Mouse (Mus musculus) neural tube, embryonic 15.5 days (tissue): ENCODE measurements around the gene Adar. TPM values are rescaled to one million over a fixed set of nuclear protein-coding genes. Genes with fewer than 3 reads are reported as not detected.
"Not testable (repeated sequence)": the region's sequence is repeated elsewhere in the genome, so short reads cannot be mapped to it uniquely, and the experiment has no call there.

Experiments used
- ATAC-seq: fragments of 200-750 bp; cut with Nextera tagmentation; 2 replicates; pipeline ENCODE4 v1.8.0; 2017; ENCODE audit warnings: mild to moderate bottlenecking, moderate TSS enrichment, moderate library complexity; ENCODE audit not compliant: low FRiP score
- H3K27ac ChIP-seq: fragments of 300-500 bp; sonication (generic); replicated peaks from 2 replicates; pipeline ENCODE4 v1.5.1; 2015; ENCODE audit warnings: mild to moderate bottlenecking, inconsistent platforms
- H3K27me3 ChIP-seq: fragments of 300-500 bp; sonication (generic); replicated peaks from 2 replicates; pipeline ENCODE4 v1.6.1; 2015; ENCODE audit warnings: inconsistent platforms
- H3K36me3 ChIP-seq: fragments of 300-500 bp; sonication (generic); 2 replicates; pipeline ENCODE4 v1.6.1; 2015; ENCODE audit warnings: inconsistent platforms
- H3K4me1 ChIP-seq: fragments of 300-500 bp; sonication (generic); 2 replicates; pipeline ENCODE4 v1.6.1; 2015; ENCODE audit warnings: inconsistent platforms
- H3K4me2 ChIP-seq: fragments of 300-500 bp; sonication (generic); 2 replicates; pipeline ENCODE4 v1.6.1; 2015; ENCODE audit warnings: inconsistent platforms, mild to moderate bottlenecking, moderate library complexity
- H3K4me3 ChIP-seq: fragments of 300-500 bp; sonication (generic); replicated peaks from 2 replicates; pipeline ENCODE4 v1.5.1; 2015; ENCODE audit warnings: mild to moderate bottlenecking, inconsistent platforms
- H3K9ac ChIP-seq: fragments of 300-500 bp; sonication (generic); replicated peaks from 2 replicates; pipeline ENCODE4 v1.6.1; 2015; ENCODE audit warnings: mild to moderate bottlenecking, inconsistent platforms
- H3K9me3 ChIP-seq: fragments of 300-500 bp; sonication (generic); replicated peaks from 2 replicates; pipeline ENCODE4 v1.6.1; 2016; ENCODE audit warnings: inconsistent platforms
- WGBS: fragments of 180-500 bp; shearing (Covaris S2); methylation state at CpG from one replicate; pipeline ENCODE4 v1.1.7; 2015; ENCODE audit warnings: mixed read lengths; 5-methylcytosine and 5-hydroxymethylcytosine counted together
- polyA plus RNA-seq: library from polyadenylated mRNA; unstranded; fragments of >200 nt; fragmentation: Nextera tagmentation; extraction: Ambion mirVana; gene quantifications from 2 replicates; pipeline ENCODE4 v1.2.1, GENCODE M21; 2015

Gene Adar
- polyA plus RNA-seq, 1 experiment from 2014 or later = 24.6 TPM

GRCm38 (mm10) chr3:89776001-89776400 is 61.2 kb downstream of the Adar start:
- H3K4me2 ChIP-seq = peak overlapping the region; percentile 89; the same call in 1 of the 2 replicates
- H3K36me3 ChIP-seq = peaks cover 48% of the 10 kb centered on the region

GRCm38 (mm10) chr3:89780102-89780501 is 65.3 kb downstream of the Adar start:
- Histone ChIP-seq H3K27me3 (no peaks in the 10 kb centered on the region), H3K4me3 (no peak overlapping the region), H3K4me1 (peaks cover 16% of the 10 kb centered on the region), H3K27ac (no peak overlapping the region), H3K9me3 (no peaks in the 10 kb centered on the region), H3K36me3 (peaks cover 76% of the 10 kb centered on the region), H3K4me2 (no peak overlapping the region), H3K9ac (no peak overlapping the region)
- ATAC-seq = no peak
- 89% methylated on average over 4 of the region's 4 CpGs for WGBS

More at GRCm38 (mm10) chr3:89776001-89776400, 61.2 kb downstream of the Adar start:
- Histone ChIP-seq H3K27me3 (no peaks in the 10 kb centered on the region), H3K27ac (no peak overlapping the region), H3K9me3 (no peaks in the 10 kb centered on the region), H3K4me3 (no peak overlapping the region), H3K4me1 (peaks cover 34% of the 10 kb centered on the region), H3K9ac (no peak overlapping the region)
- no peak for ATAC-seq
- WGBS = 84% methylated on average over 4 of the region's 4 CpGs

DNA sequence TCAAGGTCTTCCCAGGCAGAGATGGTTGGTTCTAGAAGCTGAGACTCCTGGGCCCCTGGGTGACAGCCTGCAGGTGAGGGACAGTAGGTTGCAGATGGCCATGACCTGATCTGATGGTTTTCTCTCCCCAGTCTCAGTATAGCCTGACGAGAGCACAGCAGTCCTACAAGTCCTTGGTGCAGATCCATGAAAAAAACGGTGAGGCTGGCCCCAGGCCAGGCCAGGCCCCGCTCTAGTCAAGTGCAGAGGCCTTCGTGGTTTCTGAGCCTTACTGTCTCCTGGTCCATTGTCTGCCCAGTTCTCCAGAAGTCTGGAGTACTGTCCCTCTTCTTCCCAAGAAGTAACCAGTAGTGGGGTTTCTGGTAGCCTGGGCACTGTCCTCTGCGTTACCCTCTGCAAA is 66.8 kb downstream of the Adar start:
- Histone ChIP-seq H3K4me2 (no peak overlapping the region), H3K4me1 (peaks cover 11% of the 10 kb centered on the region), H3K4me3 (no peak overlapping the region), H3K9me3 (no peaks in the 10 kb centered on the region), H3K27ac (no peak overlapping the region), H3K27me3 (no peaks in the 10 kb centered on the region), H3K36me3 (peaks cover 69% of the 10 kb centered on the region), H3K9ac (no peak overlapping the region)
- no peak for ATAC-seq
- 88% methylated on average over 5 of the region's 5 CpGs for WGBS

GRCm38 (mm10) chr3:89784991-89785753 is 70.3 kb downstream of the Adar start:
- no peak overlapping the region for H3K4me3 ChIP-seq
- no peak overlapping the region for H3K4me2 ChIP-seq
- H3K27me3 ChIP-seq = no peaks in the 10 kb centered on the region
- H3K36me3 ChIP-seq = peaks cover 36% of the 10 kb centered on the region
- H3K4me1 ChIP-seq = peaks cover 11% of the 10 kb centered on the region
- no peaks in the 10 kb centered on the region for H3K9me3 ChIP-seq
- H3K27ac ChIP-seq = no peak overlapping the region
- H3K9ac ChIP-seq = no peak overlapping the region
- no peak for ATAC-seq
- 21% methylated on average over 11 of the region's 11 CpGs for WGBS

DNA sequence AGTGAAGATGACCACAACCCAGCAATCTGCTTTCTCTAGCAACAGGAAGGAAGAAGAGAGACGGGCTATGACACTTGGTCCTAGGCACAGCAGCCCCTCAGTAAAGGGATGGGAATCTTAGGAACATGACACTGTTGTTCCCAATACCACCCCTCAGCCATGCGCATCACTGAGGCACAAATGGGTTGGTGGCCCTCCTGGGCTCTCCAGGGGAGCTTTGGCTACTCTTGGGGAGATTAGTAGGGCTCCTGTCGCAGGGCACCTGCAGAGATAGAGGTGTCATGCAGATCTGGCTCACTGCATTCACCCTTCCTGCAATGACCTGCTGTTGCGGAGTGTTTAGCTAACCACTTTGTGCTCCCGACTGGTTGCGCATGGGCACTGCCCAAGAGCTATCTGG is 71.5 kb downstream of the Adar start:
- Histone ChIP-seq H3K9ac (no peak overlapping the region), H3K27ac (no peak overlapping the region), H3K27me3 (no peaks in the 10 kb centered on the region), H3K4me1 (peaks cover 11% of the 10 kb centered on the region), H3K36me3 (peaks cover 25% of the 10 kb centered on the region), H3K4me3 (no peak overlapping the region), H3K4me2 (no peak overlapping the region), H3K9me3 (no peaks in the 10 kb centered on the region)
- 80% methylated on average over 6 of the region's 6 CpGs for WGBS
- no peak for ATAC-seq

DNA sequence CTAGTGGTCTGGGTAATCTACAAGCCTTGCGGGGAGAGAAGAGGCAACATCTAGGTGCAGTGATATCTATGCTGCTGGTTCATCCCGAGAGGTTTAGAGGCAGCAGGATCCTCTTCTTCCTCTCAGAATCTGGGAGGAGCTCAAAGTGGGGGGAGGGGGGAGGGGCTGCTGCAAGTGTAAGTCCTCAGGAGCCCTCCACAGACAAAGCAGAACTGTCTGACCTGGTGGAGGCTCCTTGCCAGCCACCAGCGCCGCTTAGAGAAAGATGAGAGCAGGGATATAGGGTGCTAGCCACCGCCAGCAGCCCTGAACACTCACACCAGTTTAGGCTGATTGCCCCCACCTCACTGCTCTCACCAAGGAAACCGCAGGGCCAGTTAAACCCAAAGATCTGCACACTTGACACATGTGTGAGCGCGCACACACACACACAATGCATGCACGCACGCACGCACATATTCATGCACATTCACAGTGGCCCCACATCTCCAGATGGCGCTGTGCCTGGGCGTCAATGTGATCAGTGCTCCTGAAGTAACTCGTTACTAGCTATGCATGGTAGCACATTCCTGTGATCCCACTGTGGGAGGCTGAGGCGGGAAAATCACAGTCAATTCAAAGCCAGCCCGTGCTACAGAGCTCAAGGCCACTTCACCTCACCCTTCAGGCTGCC is 74.0 kb downstream of the Adar start:
- Histone ChIP-seq H3K36me3 (no peaks in the 10 kb centered on the region; the same call in 1 of the 2 replicates), H3K9ac (no peak overlapping the region), H3K9me3 (no peaks in the 10 kb centered on the region), H3K27me3 (no peaks in the 10 kb centered on the region), H3K4me3 (no peak overlapping the region), H3K4me1 (peaks cover 11% of the 10 kb centered on the region), H3K27ac (no peak overlapping the region), H3K4me2 (no peak overlapping the region)
- 76% methylated on average over 16 of the region's 16 CpGs for WGBS
- ATAC-seq = no peak

- Histone ChIP-seq H3K27ac (no peak overlapping the region), H3K36me3 (no peaks in the 10 kb centered on the region), H3K4me1 (peaks cover 2% of the 10 kb centered on the region; the same call in 1 of the 2 replicates), H3K9ac (no peak overlapping the region), H3K9me3 (no peaks in the 10 kb centered on the region), H3K27me3 (no peaks in the 10 kb centered on the region), H3K4me3 (no peak overlapping the region), H3K4me2 (no peak overlapping the region)
- WGBS = 71% methylated on average over 2 of the region's 2 CpGs
- no peak for ATAC-seq
Observed at GRCm38 (mm10) chr3:89794616-89795015, 79.8 kb downstream of the Adar start.

DNA sequence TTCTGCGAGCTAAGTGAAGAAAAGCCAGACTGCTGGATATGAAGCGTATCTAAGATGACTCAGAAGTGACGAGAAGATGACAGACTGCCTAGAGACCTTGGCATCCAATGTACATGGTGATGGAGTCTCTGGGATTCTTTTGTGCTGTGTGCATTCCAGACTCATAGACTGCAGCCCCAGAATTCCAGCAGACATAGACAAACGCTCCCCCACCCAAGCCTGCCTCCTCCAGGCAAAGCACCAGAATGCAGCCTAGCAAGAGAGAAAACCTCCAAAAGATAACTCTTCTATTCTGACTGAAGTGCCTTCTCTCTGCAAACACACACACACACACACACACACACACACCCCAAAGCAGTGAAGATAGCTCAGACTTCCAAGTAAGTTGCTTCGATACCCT is 80.9 kb downstream of the Adar start:
- no peaks in the 10 kb centered on the region for H3K36me3 ChIP-seq
- no peak for ATAC-seq
- no peaks in the 10 kb centered on the region for H3K27me3 ChIP-seq
- WGBS = 81% methylated on average over 5 of the region's 5 CpGs
- H3K4me3 ChIP-seq = no peak overlapping the region
- H3K27ac ChIP-seq = no peak overlapping the region
- H3K9ac ChIP-seq = no peak overlapping the region
- H3K4me2 ChIP-seq = no peak overlapping the region
- peaks cover 4% of the 10 kb centered on the region; the same call in 1 of the 2 replicates for H3K4me1 ChIP-seq
- H3K9me3 ChIP-seq = no peaks in the 10 kb centered on the region

GRCm38 (mm10) chr3:89796358-89796757 is 81.5 kb downstream of the Adar start:
- no peaks in the 10 kb centered on the region for H3K9me3 ChIP-seq
- no peaks in the 10 kb centered on the region for H3K36me3 ChIP-seq
- no peaks in the 10 kb centered on the region for H3K27me3 ChIP-seq
- H3K4me1 ChIP-seq = peaks cover 4% of the 10 kb centered on the region; the same call in 1 of the 2 replicates
- WGBS = 63% methylated on average over 4 of the region's 4 CpGs
- ATAC-seq = no peak
- H3K27ac ChIP-seq = no peak overlapping the region
- no peak overlapping the region for H3K4me3 ChIP-seq
- H3K4me2 ChIP-seq = no peak overlapping the region
- H3K9ac ChIP-seq = no peak overlapping the region

DNA sequence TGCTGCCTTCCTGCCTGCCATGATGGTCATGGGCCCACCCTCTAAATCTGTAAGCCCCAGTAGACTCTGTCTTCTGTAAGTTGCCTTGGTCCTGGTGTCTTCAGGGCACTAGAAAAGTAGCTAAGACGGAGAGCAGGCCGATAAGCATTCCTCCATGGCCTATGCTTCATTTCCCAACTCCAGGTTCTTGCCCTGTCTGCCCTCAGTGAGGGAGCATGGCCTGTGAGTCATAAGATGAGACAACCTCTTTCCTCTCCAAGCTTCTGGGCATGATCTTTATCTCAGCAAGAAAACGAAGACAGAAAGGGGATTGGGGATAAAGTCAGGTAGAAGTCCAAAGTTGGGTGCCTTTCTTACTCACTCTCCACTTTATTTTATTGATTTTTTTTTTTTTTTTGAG is 83.7 kb downstream of the Adar start:
- no peak overlapping the region for H3K4me3 ChIP-seq
- ATAC-seq = no peak
- H3K27ac ChIP-seq = no peak overlapping the region
- 88% methylated on average over 3 of the region's 3 CpGs for WGBS
- peaks cover 4% of the 10 kb centered on the region; the same call in 1 of the 2 replicates for H3K4me1 ChIP-seq
- H3K9ac ChIP-seq = no peak overlapping the region
- no peaks in the 10 kb centered on the region for H3K9me3 ChIP-seq
- no peaks in the 10 kb centered on the region for H3K27me3 ChIP-seq
- H3K4me2 ChIP-seq = no peak overlapping the region
- no peaks in the 10 kb centered on the region for H3K36me3 ChIP-seq

DNA sequence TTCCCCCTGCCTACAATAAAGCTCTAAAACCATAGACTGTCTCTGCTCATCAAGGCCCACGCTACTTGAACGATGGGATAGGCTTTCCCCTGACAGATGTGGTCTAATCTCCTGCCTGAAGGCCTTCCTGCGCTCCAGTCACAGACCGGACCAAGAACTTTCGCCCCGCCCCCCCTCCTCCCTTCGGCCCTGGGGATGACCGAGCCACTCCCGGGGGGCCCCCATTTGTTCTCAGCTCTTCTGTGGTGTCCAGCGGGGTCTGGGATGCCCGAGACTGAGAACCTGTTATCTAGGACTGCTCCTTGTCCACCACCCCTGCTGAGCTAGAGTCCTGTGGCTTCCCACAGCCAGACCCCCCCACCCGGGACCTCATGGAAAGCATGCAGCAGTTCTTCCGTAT is 84.7 kb downstream of the Adar start:
- H3K36me3 ChIP-seq = no peaks in the 10 kb centered on the region
- WGBS = 6% methylated on average over 13 of the region's 13 CpGs
- H3K9ac ChIP-seq = no peak overlapping the region
- peak overlapping the region; percentile 20 for H3K4me2 ChIP-seq
- H3K4me1 ChIP-seq = peaks cover 4% of the 10 kb centered on the region; the same call in 1 of the 2 replicates
- no peak overlapping the region for H3K27ac ChIP-seq
- no peaks in the 10 kb centered on the region for H3K9me3 ChIP-seq
- ATAC-seq = no peak
- no peak overlapping the region for H3K4me3 ChIP-seq
- no peaks in the 10 kb centered on the region for H3K27me3 ChIP-seq

GRCm38 (mm10) chr3:89800078-89800477 is 85.3 kb downstream of the Adar start:
- H3K4me3 ChIP-seq, ATAC-seq: not testable (repeated sequence)
- WGBS = 52% methylated on average over 3 of the region's 3 CpGs

More at GRCm38 (mm10) chr3:89800078-89800477, 85.3 kb downstream of the Adar start:
- not testable (repeated sequence) for H3K36me3 ChIP-seq, H3K4me2 ChIP-seq, H3K27ac ChIP-seq, H3K9ac ChIP-seq, H3K27me3 ChIP-seq, H3K4me1 ChIP-seq, H3K9me3 ChIP-seq
